In the genomic region with DNA sequence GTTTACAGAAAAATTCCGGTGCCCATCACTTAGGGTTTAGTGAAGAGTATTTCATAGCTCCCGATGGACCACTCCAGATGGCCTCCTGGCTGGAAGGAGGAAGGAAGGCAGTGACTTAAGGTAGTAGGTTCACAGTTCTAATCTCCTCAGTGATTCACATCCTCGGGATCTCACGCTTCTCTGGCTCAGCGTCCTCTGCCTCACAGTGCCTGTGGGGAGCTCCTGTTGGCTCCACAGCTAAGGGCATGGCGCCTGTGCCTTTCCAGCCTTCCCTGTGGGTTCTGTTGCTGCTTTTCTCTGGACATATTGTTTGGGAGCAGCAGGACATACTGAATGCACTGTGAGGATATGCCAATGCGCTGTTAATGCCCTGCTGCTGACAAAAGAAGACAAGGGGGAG, we compare ENCODE assay signal across 17 mouse cellular contexts. TPM values are rescaled to one million over a fixed set of nuclear protein-coding genes. Genes with fewer than 3 reads are reported as not detected.
DNase-seq lines count a peak whose midpoint lies in the region; ATAC-seq and TF ChIP-seq lines count a peak whose summit lies in the region.
"Had no signal": no experiment of that assay in that cellular context is flagged by ENCODE, and none has a peak within 500 bp of the region (broad histone marks: within the 10 kb centered on the region; RNA-seq: fewer than 3 reads in every experiment).

No protein-coding gene starts in this region.

- H3K9ac ChIP-seq in kidney, embryonic 14.5 days (ENCODE audit: low read depth, low read length): no peak overlapping the region
- H3K9ac ChIP-seq: embryonic facial prominence, embryonic 12.5 days; hindbrain, embryonic 13.5 days; limb, embryonic 13.5 days; liver, embryonic 14.5 days had no signal

- no peaks in the 10 kb centered on the region for H3K27me3 ChIP-seq in kidney, embryonic 14.5 days (ENCODE audit: control insufficient read depth, insufficient read depth, low read length)
- H3K27me3 ChIP-seq in cerebellum, adult 2 months (ENCODE audit: control insufficient read depth, insufficient read depth, low read length): no peaks in the 10 kb centered on the region
- no peaks in the 10 kb centered on the region for H3K27me3 ChIP-seq in small intestine, adult 2 months (ENCODE audit: control insufficient read depth, insufficient read depth, low read length)
- H3K27me3 ChIP-seq: embryonic facial prominence, embryonic 12.5 days; hindbrain, embryonic 13.5 days; limb, embryonic 13.5 days had no signal

- no peak overlapping the region for H3K4me2 ChIP-seq in kidney, embryonic 14.5 days (replicated peaks; ENCODE audit: low read depth, low read length)
- H3K4me2 ChIP-seq: embryonic facial prominence, embryonic 12.5 days; hindbrain, embryonic 13.5 days; limb, embryonic 13.5 days had no signal

- no peak for TF ChIP-seq CTCF in cerebellum, adult 2 months (IDR thresholded peaks at IDR 0.05; ENCODE audit: borderline replicate concordance, insufficient read depth, low read depth, low read length)
- no peak for TF ChIP-seq CTCF in small intestine, adult 2 months (IDR thresholded peaks at IDR 0.05; ENCODE audit: extremely low read depth, insufficient read length, insufficient replicate concordance, low read depth, low read length)

- TF ChIP-seq POLR2A in cerebellum, adult 2 months (IDR thresholded peaks at IDR 0.05; ENCODE audit: borderline replicate concordance, insufficient read depth, low read length): 0 out of 2 replicates have a peak, but pooled peaks have one; percentile 9
- no peak for TF ChIP-seq POLR2A in small intestine, adult 2 months (IDR thresholded peaks at IDR 0.05; ENCODE audit: low read depth, low read length)

- H3K4me3 ChIP-seq in kidney, embryonic 14.5 days (ENCODE audit: low read length): no peak overlapping the region
- no peak overlapping the region for H3K4me3 ChIP-seq in cerebellum, adult 2 months (replicated peaks; ENCODE audit: insufficient read depth, low read depth, low read length)
- H3K4me3 ChIP-seq in small intestine, adult 2 months (ENCODE audit: low read depth, low read length): no peak overlapping the region
- H3K4me3 ChIP-seq: embryonic facial prominence, embryonic 12.5 days; gastrocnemius, adult 2 months; hindbrain, embryonic 13.5 days; limb, embryonic 13.5 days had no signal

- 0 out of 2 replicates have a peak overlapping the region, but pooled peaks have one; percentile 7 for H3K27ac ChIP-seq in kidney, embryonic 14.5 days (ENCODE audit: low read depth, low read length)
- peak overlapping the region; percentile 77 for H3K27ac ChIP-seq in cerebellum, adult 2 months (ENCODE audit: insufficient read depth, low read length)
- peak overlapping the region; percentile 60; the same call in 1 of the 2 replicates for H3K27ac ChIP-seq in small intestine, adult 2 months (ENCODE audit: insufficient read depth, low read depth, low read length)
- H3K27ac ChIP-seq: embryonic facial prominence, embryonic 12.5 days; gastrocnemius, adult 2 months; hindbrain, embryonic 13.5 days; limb, embryonic 13.5 days; liver, embryonic 14.5 days had no signal

- H3K9me3 ChIP-seq in kidney, embryonic 14.5 days (ENCODE audit: control insufficient read depth, low read length): no peaks in the 10 kb centered on the region
- H3K9me3 ChIP-seq: embryonic facial prominence, embryonic 12.5 days; hindbrain, embryonic 13.5 days; limb, embryonic 13.5 days had no signal

- H3K36me3 ChIP-seq in kidney, embryonic 14.5 days (ENCODE audit: control insufficient read depth, insufficient read depth, low read length): no peaks in the 10 kb centered on the region
- no peaks in the 10 kb centered on the region for H3K36me3 ChIP-seq in small intestine, adult 2 months (ENCODE audit: control insufficient read depth, insufficient read depth, low read length)
- H3K36me3 ChIP-seq: embryonic facial prominence, embryonic 12.5 days; hindbrain, embryonic 13.5 days; limb, embryonic 13.5 days had no signal

- no peak for ATAC-seq in kidney, embryonic 14.5 days (ENCODE audit: low FRiP score, low TSS enrichment)
- ATAC-seq: forebrain, embryonic 16.5 days; intestine, postnatal 0 days had no signal

- 0 out of 2 replicates have a peak, but pooled peaks cover 8% of the 10 kb centered on the region for H3K4me1 ChIP-seq in kidney, embryonic 14.5 days (ENCODE audit: control insufficient read depth, insufficient read depth, low read length)
- peaks cover 68% of the 10 kb centered on the region for H3K4me1 ChIP-seq in cerebellum, adult 2 months (ENCODE audit: control insufficient read depth, insufficient read depth, low read length)
- H3K4me1 ChIP-seq in small intestine, adult 2 months (ENCODE audit: control insufficient read depth, insufficient read depth, insufficient read length, low read length): peaks cover 8% of the 10 kb centered on the region; the same call in 1 of the 2 replicates
- H3K4me1 ChIP-seq: embryonic facial prominence, embryonic 12.5 days had no signal

- no peak for DNase-seq in kidney, postnatal 4 days
- peak; percentile 64 for DNase-seq in cerebellum, adult 11 months
- DNase-seq in cerebellum, adult 2 months: peak; percentile 75 to 86
- DNase-seq in right cerebral cortex, postnatal 14 days: no peak
- no peak for DNase-seq in thymus, postnatal 4 days
- DNase-seq: gastrocnemius, adult 2 months; lung, postnatal 14 days; right cerebral cortex, postnatal 4 days; thymus, adult 2 months had no signal

- 66% methylated on average over 7 of the region's 7 CpGs for WGBS in kidney, embryonic 14.5 days
- 8% methylated on average over 7 of the region's 7 CpGs for WGBS in cerebellum, adult 2 months
- WGBS in small intestine, adult 2 months: 74% methylated on average over 7 of the region's 7 CpGs

RNA-seq across cellular contexts. Expression of a gene that starts 54.8 kb away (rescaled TPM):
- 8.6 and 11.6 TPM in 2 replicates for polyA plus RNA-seq in kidney, embryonic 14.5 days (2014; fragmentation: Nextera tagmentation; extraction: Ambion mirVana)
- 41.0 and 43.5 TPM in 2 replicates for polyA plus RNA-seq in cerebellum, adult 2 months (2012; rRNA removed)
- 7.5 and 10.4 TPM in 2 replicates for polyA plus RNA-seq in small intestine, adult 2 months (2012; rRNA removed)

Comparison
In these comparisons a context has a peak if more than half of its experiments do, and no peak if none do; other contexts are left out.
1. H3K27ac ChIP-seq: peak in every context shown above with its lines; median percentile 77 in cerebellum, adult 2 months; 60 in small intestine, adult 2 months; 7 in kidney, embryonic 14.5 days.
2. DNase-seq: peak in cerebellum, adult 11 months (single experiment) and cerebellum, adult 2 months (2 of 2); none in kidney, postnatal 4 days (0 of 2), right cerebral cortex, postnatal 14 days (single experiment) and thymus, postnatal 4 days (single experiment).